Mouse (Mus musculus): ENCODE data around the gene Pts.

The Pts gene

DNA sequence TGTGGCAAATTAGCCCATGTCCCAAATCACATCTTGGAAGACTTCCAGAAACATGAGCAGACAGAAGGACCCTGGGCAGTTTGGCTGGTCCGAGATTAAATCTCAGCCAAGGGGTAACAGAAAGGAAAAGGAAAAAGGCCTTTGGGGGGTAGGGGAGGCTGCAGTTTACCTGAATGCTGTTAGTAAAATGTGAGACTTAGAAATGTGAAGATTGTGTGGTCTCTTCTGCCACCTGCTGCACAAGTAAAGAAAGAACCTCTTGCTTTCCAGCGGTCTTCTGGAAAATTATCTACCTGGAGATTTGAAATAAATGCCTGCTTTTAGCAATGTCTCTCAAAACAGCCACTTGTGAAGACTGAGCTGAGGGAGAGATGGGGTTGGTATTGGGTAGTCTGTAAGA, 2.4 kb upstream of the Pts start:
- DNase-seq (ENCODE audit: low spot score) = no peak

DNA sequence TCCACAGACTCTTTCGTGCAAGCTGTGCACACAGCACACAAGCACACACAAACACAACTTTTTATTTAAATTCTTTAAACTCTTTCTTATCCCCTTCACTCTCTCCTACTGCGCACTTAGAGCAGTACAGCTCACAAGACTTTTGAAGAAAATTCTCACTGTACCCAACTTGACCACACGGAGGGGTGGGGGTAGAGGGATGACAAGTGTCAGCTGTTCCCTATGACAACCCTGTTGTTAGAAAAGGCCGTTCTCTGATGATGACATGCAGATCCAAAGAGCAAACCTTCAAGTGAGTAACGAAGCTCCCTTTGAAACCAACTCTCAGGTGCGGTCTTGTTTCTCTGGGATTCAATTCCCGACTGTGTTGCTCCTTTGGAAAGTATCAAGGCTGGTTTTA, 664 bp downstream of the Pts start:
- no peak for DNase-seq (ENCODE audit: low spot score)

DNA sequence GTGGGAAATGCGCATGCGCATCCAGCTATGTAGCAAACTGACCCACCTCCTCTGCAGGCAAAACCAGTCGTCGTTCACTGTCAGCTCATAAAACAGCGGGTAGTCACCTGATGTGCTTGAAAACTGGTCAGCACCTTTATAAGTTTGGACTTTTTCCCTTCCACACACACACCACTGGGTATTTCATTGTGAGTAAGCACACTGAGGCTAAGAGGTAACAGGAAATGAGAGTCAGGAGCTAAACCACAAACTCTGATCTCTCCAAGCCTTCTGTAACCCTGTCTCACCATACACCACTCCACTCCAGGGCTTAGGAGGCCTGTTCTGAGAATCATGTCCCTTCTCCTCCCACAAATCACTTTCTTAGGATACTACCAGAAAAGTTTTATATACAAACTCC, 2.9 kb downstream of the Pts start:
- no peak for DNase-seq (ENCODE audit: low spot score)

DNA sequence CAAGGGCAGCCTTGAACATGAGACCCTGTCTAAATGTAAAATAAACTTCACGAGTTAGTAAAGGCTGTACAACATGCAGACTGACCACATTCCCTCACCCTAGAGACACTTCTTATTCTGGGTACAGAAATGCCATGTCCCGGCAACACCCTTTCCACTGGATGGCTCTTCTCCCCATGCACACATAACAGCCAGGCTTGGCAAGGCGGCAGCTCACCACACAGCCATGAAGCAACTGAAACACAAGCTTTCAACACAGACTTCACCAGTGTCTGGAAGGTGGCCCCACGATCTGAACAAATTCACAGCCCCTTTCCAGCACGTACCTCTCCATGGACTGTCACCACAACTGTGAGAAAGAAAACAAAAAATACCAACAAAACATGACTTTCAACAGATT, 3.6 kb downstream of the Pts start:
- DNase-seq (ENCODE audit: low spot score) = no peak

DNA sequence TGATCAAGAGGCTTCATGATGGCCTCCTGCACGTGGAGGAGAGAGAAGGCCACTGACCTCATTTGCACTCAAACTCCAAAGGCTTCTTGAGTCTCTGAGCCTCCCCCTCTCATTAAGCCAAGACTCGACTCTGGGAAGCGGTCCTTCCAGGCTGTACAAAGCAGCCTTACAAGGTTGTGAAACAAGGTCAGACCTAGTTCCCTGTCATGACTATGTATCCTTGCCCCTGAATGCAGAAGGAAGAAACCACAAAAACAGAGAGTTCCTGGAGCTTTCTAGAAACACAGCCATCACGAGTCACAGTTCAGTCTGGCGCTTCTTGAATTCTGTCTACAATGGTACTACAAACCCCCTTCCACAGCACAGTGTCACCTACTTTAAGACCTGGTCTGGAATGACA, 6.0 kb downstream of the Pts start:
- DNase-seq (ENCODE audit: low spot score) = no peak

DNA sequence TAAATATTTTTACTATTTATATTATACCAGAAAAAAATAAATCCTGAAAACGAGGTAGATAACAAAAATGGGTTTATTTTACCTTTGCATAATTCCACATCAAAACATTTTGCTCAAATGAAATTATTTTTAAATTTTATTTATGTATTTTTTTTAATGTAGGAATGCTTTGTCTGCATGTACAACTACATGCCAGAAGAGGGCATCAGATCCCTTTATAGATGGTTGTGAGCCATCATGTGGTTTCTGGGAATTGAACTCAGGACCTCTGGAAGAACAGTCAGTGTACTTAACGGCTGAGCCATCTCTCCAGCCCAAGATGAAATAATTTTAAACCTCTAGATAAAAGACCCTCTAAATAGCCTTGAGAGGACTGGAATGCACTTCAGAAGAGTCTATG, 7.0 kb downstream of the Pts start:
- DNase-seq (ENCODE audit: low spot score) = no peak

DNA sequence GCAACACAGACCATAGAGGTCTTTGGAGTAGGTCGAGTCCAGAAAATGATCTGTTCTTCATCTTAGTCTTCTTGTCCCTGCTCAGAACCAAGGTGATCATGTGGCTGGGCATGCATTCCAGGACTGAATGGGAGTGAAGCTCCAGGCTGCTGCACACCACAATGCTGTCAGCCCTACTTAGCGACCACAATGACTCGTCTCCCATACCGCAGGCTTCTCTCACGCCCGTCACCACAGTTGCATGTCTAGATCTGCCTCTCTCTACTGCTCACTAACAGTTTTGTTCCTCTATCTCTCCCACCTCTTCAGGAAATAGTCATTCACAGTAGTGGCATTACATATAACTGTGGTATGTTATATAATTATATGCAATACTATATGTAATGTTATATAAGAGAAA, 7.8 kb downstream of the Pts start:
- no peak for DNase-seq (ENCODE audit: low spot score)

DNA sequence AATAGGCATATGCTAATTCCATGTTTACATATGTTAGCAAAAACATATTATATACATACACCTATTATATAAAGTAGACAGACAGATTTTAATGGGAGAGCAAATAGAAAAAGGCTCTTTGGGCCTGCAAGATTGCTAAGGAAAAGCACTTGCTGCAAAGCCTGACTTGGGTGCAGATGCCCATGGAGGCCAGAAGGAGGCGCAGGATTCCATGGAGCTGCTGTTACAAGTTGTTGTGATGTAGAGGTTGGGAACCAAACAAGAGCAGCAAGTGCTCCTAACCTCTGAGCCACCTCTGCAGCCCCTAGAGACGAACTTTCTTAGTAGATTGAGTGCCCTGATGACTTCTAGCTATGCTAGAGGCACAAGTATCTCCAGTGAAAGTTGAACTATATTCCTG, 9.7 kb downstream of the Pts start:
- DNase-seq (ENCODE audit: low spot score) = no peak

DNA sequence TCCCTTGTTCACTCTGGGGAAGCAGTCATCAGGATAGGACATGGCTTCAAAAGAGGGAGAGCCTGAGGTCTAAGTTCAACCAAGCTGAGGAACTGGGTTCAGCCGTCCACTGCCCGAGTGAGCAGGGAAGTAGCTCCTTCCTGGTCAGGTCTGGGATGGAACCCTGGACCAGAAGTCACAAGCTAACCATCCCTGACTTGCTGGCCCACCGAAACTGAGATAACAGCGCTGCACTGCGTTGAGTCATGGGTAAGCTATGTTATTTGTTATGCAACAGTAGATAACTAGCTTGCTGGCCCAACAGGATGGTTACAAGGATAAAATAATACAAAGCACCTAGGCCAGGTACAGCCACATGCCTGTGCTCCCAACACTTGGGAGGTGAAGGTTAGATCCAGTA, 13.1 kb downstream of the Pts start:
- DNase-seq (ENCODE audit: low spot score) = no peak

DNA sequence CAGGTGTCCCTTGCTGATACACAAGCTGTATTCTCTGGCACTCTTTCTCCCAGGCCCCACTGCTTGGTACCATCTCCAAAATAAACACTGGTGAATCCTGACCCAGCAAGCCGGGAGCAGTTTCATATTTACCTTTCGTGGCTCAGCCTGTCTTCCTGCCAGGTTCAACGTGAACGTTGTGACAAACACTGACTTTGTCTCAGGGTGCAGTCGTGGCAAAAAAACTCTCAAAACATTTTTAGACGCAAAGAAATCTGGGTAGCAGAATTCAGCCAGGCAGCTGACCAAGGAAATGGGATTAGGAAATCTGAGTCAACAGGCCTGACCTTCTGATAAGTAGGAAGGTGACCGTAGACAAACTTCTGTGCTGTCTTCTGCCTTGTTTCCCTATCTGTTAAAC, 21.0 kb downstream of the Pts start:
- no peak for DNase-seq (ENCODE audit: low spot score)

DNA sequence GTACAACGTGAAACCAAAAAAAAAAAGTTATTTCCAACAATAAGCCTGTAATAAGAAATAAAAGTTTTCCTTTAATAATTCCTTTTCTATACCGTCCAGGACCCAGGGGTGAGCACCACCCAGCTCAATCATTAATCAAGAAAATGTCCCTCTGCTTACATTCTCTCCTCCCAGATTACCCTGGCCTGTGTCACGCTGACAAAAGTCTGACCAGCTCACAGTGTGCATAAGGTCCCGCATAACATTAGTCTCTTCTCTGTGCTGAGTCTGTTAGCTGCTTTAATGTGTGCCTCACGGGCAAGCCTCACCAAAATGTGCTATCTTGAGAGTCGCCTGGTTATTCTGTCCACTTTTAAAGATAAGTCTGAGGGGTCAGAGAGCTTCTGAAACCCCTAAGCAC, 23.1 kb downstream of the Pts start:
- no peak for DNase-seq (ENCODE audit: low spot score)

DNA sequence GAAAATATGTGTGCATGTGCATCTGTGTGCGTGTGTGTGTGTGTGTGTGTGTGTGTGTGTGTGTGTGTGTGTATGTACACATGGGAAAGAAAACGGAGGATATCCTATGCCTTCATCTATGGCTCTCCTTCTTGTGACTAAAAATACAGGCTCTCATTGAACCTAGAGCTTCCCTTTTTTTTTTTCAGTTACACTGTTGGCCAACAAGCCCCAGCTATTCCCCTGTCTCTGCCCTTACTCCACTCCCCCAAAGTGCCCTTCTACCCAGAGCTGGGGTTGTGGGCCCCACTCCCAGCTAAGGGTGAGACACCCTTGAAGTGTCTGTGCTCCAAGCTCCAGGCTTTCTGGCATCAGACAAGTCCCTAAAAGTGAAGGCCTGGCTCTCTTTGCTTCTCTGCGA, 25.6 kb downstream of the Pts start:
- DNase-seq (ENCODE audit: low spot score) = no peak

DNA sequence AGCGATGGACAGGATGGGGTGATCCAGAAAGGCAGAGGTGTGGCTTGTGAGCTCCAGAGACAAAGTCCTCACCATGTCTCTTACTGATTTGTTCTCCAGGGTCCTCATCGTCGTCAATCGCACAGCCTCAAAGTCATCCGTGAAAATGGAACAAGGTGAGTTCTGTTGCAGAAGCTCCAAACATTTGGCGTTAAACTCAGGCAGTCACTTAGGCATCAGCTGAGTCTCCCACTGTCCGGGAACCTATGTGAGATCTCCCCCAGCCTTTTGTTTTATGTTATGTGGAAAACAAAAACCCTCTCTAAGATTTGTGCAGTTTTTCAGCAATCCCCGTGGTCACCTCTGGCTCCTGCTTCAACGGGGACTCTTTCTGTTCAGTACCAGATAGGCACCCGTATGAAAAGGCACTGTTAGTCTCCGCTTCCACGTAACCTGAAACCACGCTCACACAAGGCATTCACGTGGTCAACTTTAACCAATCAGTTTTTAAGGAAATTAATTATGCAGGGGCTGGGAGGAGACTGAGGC, 27.5 kb downstream of the Pts start:
- DNase-seq (ENCODE audit: low spot score) = no peak

DNA sequence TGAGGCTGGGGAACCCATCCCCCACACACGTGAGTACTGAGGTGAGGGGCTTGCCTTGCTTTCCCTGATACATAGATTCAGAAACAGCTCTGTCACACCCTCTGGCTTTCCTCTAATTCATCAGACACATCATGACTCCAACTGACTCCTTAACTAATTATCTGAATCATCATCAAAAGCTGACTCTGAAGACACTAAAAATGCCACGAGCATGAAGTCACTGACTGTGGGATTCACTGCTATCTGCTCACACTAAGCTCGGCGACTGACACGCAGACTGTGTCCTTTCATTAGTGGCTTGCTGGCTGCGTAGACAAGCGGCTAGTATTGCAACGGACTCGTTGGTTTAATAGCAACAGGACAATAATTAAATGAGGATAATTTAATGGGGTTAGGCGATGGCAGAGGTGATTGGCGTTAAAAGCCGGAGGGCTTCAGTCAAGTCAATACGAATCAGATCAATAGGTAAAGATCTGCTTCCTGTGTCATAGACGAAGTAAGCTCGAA, 28.0 kb downstream of the Pts start:
- no peak for DNase-seq (ENCODE audit: low spot score)

DNA sequence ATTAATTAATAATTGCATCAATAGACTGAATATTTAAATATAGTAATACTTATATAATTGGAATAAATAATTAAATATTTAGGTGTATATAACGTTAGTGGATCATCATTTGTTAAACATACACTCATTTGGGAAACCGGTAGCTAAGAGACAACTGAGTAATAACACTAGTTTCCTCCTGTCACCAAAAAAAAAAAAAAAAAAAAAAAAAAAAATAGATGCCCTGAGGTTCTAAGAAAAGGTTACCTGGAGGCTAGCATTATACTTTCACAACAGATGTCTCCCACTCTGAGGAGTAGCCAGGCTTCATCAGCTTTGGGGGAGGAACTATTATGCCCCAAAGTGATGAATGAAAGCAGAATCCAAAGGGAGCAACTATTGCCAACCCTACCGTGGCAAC, 28.7 kb downstream of the Pts start:
- no peak for DNase-seq (ENCODE audit: low spot score)

DNA sequence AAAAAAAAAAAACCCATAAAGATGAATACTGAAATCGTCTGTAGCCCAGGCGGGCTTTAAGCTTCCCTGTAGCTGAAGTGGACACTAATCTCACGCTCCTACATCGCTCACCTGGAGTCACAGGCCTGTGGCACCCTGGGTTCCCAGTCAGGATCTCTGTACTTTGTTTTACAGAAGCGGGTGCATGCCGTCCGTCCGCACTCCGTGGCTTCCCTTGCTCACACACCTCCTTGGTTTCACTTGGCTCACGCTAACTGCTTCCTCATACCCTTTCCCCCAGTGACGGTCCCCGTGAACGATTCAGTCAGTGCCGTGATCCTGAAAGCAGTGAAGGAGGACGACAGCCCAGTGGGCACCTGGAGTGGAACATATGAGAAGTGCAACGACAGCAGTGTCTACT, 29.7 kb downstream of the Pts start:
- DNase-seq (ENCODE audit: low spot score) = no peak

DNA sequence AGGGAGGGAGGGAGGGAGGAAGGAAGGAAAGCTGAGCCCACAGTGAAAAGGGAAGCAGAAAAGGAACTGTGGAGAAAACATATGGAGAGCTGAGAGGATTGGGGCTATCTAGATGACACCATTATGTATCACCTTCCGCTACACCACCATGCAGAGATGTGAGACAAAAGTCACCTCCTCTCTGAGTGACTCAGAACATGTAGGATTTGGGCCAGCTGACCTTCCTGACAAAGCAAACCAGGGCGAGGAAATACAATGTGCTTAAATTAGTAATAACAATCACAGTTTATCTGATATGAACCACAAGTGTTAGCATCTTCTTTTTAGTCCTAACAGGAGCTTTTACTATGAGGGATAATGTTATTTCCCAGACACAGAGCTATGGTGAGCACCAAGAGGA, 31.0 kb downstream of the Pts start:
- DNase-seq (ENCODE audit: low spot score) = no peak

DNA sequence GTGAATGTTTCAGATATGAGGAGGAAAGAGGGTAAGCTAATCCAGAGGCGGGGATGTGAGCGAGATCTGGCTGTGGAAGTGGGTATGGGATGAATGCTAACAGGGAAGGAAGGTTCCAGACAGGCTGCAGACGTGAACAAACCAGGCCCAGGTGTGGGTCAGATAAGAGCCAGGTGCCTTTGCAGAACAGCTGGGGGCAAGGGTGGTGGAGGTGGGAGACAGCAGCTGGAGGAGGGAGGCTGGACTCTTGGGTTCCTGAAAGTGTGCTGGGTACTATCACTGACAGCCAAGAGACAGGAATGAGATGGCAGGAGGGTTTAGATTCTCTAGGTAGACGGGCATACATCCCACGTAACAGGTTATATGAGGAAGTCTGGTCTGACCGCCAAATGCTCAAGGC, 31.4 kb downstream of the Pts start:
- DNase-seq (ENCODE audit: low spot score) = no peak

DNA sequence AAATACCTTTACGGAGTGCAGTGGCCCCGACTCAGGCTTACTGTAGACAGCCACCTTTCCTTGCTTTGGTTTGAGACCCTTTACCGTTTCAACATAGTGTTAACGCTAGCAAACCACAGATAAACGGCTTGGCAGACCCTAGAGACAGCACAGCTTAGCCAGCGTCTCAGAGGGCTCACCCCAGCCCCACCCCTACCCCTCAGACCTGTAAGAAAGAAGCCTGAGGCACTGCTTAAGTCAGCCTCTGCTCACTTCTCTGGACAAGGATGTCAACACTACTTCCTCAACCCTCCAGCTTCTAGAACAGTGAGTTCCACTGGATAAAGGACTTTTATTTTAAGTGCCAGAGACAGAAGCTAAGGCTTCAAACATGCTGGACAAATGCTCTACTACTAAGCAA, 32.0 kb downstream of the Pts start:
- DNase-seq (ENCODE audit: low spot score) = no peak

DNA sequence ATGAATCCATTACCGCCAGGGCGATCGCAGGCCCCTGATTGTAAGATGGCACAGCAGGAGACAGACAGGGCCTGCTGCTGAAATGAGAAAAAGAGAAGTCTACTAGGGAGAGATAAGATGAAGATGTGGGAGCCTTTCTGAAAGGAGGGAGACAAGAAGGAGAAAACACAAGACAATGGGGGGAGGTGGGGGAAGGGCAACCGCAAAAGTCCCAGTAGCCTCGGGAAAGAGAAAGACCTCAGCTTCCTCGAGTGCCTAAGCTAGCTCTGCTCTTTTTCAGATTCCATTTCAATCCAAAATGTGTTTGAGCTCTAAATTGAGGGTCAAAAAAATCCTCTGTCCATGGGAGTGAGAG, 32.4 kb downstream of the Pts start:
- DNase-seq (ENCODE audit: low spot score) = no peak

DNA sequence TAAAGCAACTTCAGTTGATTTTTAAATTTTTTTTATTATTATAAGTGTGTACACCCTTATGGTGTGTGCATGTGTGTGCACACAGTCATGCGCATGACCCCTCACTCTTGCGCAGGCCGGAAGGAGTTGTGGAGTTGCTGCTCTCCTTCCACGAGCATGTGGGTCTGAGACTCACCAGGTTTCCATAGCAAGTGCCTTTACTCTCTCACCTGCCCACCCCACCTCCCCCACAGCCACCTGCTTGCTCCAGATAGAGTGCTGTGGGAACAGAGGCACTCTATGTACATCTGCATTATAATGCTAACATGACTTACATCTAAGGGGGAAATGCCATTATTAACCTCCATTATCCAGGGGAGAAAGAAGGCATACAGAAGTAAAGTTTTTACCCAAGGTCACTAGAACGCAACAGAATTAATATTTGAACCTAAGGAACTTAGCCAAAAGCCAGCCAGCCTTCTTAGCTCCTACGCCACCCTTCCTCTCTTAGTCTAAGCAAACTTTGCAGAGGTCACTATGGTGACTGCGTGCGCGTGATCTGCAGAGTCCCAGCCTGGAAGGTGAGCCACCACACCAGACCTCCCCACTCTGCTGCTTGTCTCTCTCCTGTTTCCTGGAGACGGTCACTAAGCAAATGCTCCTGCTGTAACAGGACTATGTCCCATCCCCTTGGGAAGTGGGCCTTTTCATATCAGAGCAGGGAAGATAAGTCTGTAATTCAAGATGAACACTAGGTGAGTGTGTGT, 32.9 kb downstream of the Pts start:
- DNase-seq (ENCODE audit: low spot score) = no peak

DNA sequence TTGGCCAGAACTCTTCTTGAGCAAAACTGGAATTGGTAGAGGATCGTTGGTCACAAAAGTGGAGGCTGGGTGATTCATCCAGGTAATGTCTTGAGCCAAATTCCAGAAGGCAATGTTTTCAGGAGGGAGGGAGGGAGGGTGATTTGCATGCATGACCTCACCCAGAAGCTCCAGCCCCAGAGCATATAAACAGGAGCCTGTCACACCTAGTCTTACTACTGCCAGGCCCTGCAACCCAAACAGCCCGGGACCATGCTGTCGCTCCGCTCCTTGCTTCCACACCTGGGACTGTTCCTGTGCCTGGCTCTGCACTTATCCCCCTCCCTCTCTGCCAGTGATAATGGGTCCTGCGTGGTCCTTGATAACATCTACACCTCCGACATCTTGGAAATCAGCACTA, 34.2 kb downstream of the Pts start, which contains the start of gene Plet1:
TSS of gene Plet1 (plus strand) at position 215 of the 400 bp plus-strand sequence.
- no peak for DNase-seq (ENCODE audit: low spot score)

DNA sequence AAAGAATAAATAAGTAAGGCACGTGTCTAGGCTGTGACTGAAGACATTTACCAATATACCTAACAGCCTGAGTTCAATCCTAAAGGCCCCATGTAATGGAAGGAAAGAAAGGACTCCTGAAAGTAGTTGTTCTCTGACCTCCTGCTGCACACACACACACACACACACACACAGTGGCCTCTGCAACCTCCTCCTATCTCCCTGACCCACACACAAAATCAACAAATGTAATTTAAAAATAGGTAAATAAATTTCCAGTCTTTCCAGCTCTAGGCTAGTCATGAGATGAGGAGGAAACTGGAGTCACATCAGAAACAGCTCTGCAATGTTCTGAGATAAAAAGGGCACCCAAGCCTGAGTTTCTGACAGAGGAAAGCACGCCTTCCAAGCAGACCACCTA, 34.7 kb downstream of the Pts start:
- no peak for DNase-seq (ENCODE audit: low spot score)

DNA sequence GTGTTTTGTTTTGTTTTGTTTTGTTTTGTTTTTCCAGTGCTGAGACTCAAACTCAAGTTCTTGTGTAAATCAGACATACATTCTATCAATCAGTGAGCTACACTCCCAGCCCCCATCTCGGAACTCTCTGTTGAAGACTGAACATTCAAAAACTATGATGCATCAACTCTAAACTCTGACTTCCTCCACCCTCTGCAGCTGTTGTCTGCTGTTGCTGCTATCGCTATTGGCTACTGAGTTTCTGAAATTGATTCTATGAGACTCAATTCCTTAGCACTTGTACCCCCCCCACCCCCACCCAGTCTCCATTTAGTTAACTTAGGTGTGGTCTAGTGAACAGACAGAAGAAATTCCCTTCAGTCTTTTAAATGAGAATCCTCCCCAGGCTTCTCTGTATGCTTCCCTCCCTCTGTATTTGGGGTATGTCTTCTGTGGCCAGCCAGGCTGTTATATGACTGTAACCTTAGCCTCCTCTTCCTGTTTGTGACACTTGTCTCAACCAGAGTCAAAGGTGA, 36.9 kb downstream of the Pts start:
- DNase-seq (ENCODE audit: low spot score) = no peak

Measured in testis, postnatal 14 days (tissue).